Mouse (Mus musculus) neutrophil, adult 59 days (primary cell): ENCODE results near the gene Smarcal1. TPM values are rescaled to one million over a fixed set of nuclear protein-coding genes. Genes with fewer than 3 reads are reported as not detected.

Experiments used
- total RNA-seq, 2 experiments: library from RNA; stranded (reverse); gene quantifications; 1 replicate in 1 of 2; 2 replicates in 1 of 2; pipeline ENCODE4 v1.2.4; 2023

Smarcal1 gene
- 10 to 100 TPM; 21.8 to 24.4 TPM for total RNA-seq

GRCm38 (mm10) chr1:72582947-72583731 lies at the start of gene Smarcal1:
Gene Smarcal1, plus strand, starts transcription at chr1:72583251.

GRCm38 (mm10) chr1:72536611-72537351 lies 46.3 kb upstream of the Smarcal1 start, which contains the start of gene March4:
Gene March4, minus strand, starts transcription at chr1:72536930.

Other genes starting within 250 kb of the Smarcal1 start
- under 1 TPM in 1 of 2 experiments, not detected in 1; 0.09 TPM for gene March4, start 46.3 kb upstream of the Smarcal1 start, total RNA-seq
- gene Ankar, start 117.3 kb downstream of the Smarcal1 start, total RNA-seq = not detected
- gene Rpl37a, start 128.0 kb downstream of the Smarcal1 start, total RNA-seq = 100 to 1,000 TPM; 809 to 882 TPM
- not detected for gene Igfbp2, start 241.3 kb downstream of the Smarcal1 start, total RNA-seq